Mouse (Mus musculus) CH12.LX (cell line): ENCODE data around the gene Serpina1b.

Source experiments
- CTCF ChIP-seq, 2 experiments: IDR thresholded peaks in 1 of 2; conservative IDR thresholded peaks in 1 of 2; 2 replicates each; pipeline ENCODE4 v1.5.1; 2011 to 2012; ENCODE audit warnings: low read depth in 2 of 2, low read length in 2 of 2, improper control_type of control experiment in 1 of 2, inconsistent platforms in 1 of 2, mild to moderate bottlenecking in 1 of 2, moderate library complexity in 1 of 2
- E2F4 ChIP-seq: IDR thresholded peaks from 2 replicates; pipeline ENCODE4 v1.6.1; 2011; ENCODE audit warnings: low read depth, low read length, improper control_type of control experiment; ENCODE audit not compliant: insufficient replicate concordance
- IRF4 ChIP-seq: IDR thresholded peaks from 2 replicates; pipeline ENCODE4 v1.6.1; 2014; ENCODE audit warnings: low read depth, mild to moderate bottlenecking, inconsistent platforms, low read length, improper control_type of control experiment
- JUND ChIP-seq: conservative IDR thresholded peaks from 2 replicates; pipeline ENCODE4 v1.6.1; 2011; ENCODE audit warnings: low read depth, low read length, improper control_type of control experiment
- MAX ChIP-seq: IDR thresholded peaks from 2 replicates; pipeline ENCODE4 v1.6.1; 2011; ENCODE audit warnings: low read length, improper control_type of control experiment
- MAZ ChIP-seq: IDR thresholded peaks from 2 replicates; pipeline ENCODE4 v1.6.1; 2012; ENCODE audit warnings: low read depth, mild to moderate bottlenecking, inconsistent platforms, low read length, improper control_type of control experiment, moderate library complexity
- MYC ChIP-seq: IDR thresholded peaks from 2 replicates; pipeline ENCODE4 v1.6.1; 2011; ENCODE audit warnings: low read depth, mild to moderate bottlenecking, improper control_type of control experiment, low read length
- NELFE ChIP-seq: IDR thresholded peaks from 2 replicates; pipeline ENCODE4 v1.6.1; 2011; ENCODE audit warnings: low read depth, low read length, improper control_type of control experiment
- SMC3 ChIP-seq: IDR thresholded peaks from 2 replicates; pipeline ENCODE4 v1.6.1; 2011; ENCODE audit warnings: low read depth, low read length, improper control_type of control experiment
- USF1 ChIP-seq: IDR thresholded peaks from 2 replicates; pipeline ENCODE4 v1.6.1; 2014; ENCODE audit warnings: low read depth, mild to moderate bottlenecking, inconsistent platforms, low read length, improper control_type of control experiment
- USF2 ChIP-seq: conservative IDR thresholded peaks from 2 replicates; pipeline ENCODE4 v1.6.1; 2011; ENCODE audit warnings: low read depth, low read length, improper control_type of control experiment

DNA sequence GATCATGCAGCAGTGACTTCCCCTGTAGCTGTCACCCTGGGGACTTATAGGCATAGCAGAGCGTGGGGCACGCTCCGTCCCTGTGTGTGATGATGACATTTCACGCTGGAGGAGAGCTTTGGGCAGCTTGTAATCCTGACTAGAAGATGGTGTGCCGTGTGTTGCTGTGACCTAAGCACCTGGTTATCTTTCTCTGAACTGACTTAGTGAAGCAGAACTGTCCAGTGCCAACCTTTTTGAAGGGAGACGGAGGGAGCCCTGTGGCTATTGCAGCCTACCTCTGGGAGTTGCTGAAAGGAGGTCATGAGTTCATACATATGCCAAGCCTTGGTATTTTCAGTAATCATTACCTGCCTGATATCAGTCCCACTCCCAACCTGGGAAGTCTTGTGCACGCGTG lies 134.7 kb downstream of the Serpina1b start, which contains the start of gene Serpina1f:
- TF ChIP-seq USF1 (no peak), CTCF (conservative IDR thresholded peaks at IDR 0.05 in 1 of 2, IDR thresholded peaks at IDR 0.05 in 1 of 2; ENCODE audit: low read depth in 2 of 2, low read length in 2 of 2) (no peak), NELFE (no peak), USF2 (no peak), IRF4 (no peak), SMC3 (no peak), MAZ (no peak), JUND (no peak), MYC (no peak), MAX (no peak), E2F4 (no peak)
